Mouse (Mus musculus): Measurements from ENCODE around the gene Babam2. TPM values are rescaled to one million over a fixed set of nuclear protein-coding genes. Genes with fewer than 3 reads are reported as not detected.

The Babam2 gene
- polyA plus RNA-seq, 1 experiment: 18.4 TPM

DNA sequence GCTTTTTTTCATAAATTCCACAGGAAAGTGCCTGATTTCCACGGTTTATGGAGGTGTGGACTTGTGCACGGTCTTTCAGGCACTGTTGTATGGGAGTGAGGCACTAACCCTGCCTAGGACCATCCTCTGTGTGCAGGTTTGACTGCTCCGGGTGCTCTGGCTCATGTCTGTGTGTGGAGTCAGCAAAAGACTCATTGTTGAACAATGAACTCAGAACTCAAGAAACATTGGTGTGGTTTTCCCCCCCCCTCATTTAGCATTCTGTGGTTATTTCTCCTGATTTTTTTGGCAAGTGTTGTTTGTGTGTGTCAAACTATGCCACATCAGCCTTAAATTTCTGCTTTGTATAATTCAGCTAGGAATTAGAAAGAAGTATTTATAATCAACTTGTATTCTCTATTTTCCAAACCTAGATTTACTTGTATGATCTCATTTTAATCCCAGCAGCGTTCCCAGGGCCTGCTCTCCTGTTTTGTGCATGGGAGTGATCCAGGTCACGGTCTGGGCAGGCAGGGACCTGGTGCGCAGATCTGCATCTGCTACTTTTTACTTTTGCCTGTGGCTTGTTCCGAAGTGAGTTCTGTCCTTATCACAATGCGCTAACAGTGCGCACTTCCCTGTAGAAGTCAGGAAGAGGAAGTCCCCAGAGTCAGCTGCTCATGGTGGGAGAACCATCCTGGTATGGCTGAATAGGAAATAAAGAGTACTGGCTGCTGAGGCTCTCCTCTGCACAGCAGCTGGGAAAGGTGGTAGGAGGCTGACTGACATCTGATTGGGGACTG, 61.0 kb downstream of the Babam2 start:
- TF ChIP-seq CTCF (IDR thresholded peaks at IDR 0.05; ENCODE audit: extremely low read depth, insufficient read length, insufficient replicate concordance, low read depth, low read length) (no peak), POLR2A (IDR thresholded peaks at IDR 0.05; ENCODE audit: low read depth, low read length) (no peak)
- Histone ChIP-seq H3K27ac (ENCODE audit: insufficient read depth, low read depth, low read length) (no peak overlapping the region), H3K27me3 (ENCODE audit: control insufficient read depth, insufficient read depth, low read length) (no peaks in the 10 kb centered on the region), H3K4me1 (ENCODE audit: control insufficient read depth, insufficient read depth, insufficient read length, low read length) (peaks cover 9% of the 10 kb centered on the region; the same call in 1 of the 2 replicates), H3K4me3 (ENCODE audit: low read depth, low read length) (no peak overlapping the region), H3K36me3 (ENCODE audit: control insufficient read depth, insufficient read depth, low read length) (no peaks in the 10 kb centered on the region)
- WGBS: 92% methylated on average over 9 of the region's 9 CpGs

DNA sequence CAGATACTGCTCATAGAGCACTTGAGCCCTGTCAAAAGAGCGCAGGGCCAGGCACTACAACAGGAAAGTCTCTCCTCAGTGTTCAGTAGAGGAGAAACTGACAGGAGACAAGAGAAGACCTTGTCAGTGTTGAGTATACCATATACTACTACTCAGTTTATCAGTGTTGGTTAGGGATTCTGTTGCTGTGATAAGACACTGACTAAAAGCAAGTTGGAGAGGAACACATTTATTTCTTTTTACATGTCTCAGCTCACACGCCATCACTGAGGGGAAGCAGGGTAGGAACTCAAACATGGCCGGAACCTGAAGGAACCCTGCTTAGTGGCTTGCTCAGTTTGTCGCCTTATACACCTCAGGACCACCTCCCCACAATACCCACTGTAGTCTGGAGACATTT, 64.4 kb downstream of the Babam2 start:
- WGBS: over 99% methylated on average over 4 of the region's 4 CpGs
- TF ChIP-seq POLR2A (IDR thresholded peaks at IDR 0.05; ENCODE audit: low read depth, low read length) (no peak), CTCF (IDR thresholded peaks at IDR 0.05; ENCODE audit: extremely low read depth, insufficient read length, insufficient replicate concordance, low read depth, low read length) (no peak)

GRCm38 (mm10) chr5:31762773-31763172, 65.3 kb downstream of the Babam2 start:
- TF ChIP-seq CTCF (IDR thresholded peaks at IDR 0.05; ENCODE audit: extremely low read depth, insufficient read length, insufficient replicate concordance, low read depth, low read length): no peak
- TF ChIP-seq POLR2A (IDR thresholded peaks at IDR 0.05; ENCODE audit: low read depth, low read length): no peak
- H3K4me1 ChIP-seq (ENCODE audit: control insufficient read depth, insufficient read depth, insufficient read length, low read length): peaks cover 21% of the 10 kb centered on the region; the same call in 1 of the 2 replicates
- WGBS: 29% methylated on average over 1 of the region's 1 CpGs
- H3K4me3 ChIP-seq (ENCODE audit: low read depth, low read length): no peak overlapping the region
- no peaks in the 10 kb centered on the region for H3K36me3 ChIP-seq (ENCODE audit: control insufficient read depth, insufficient read depth, low read length)
- H3K27ac ChIP-seq (ENCODE audit: insufficient read depth, low read depth, low read length): peak overlapping the region; percentile 60
- no peaks in the 10 kb centered on the region for H3K27me3 ChIP-seq (ENCODE audit: control insufficient read depth, insufficient read depth, low read length)

More for the DNA sequence above, 64.4 kb downstream of the Babam2 start:
- Histone ChIP-seq H3K36me3 (ENCODE audit: control insufficient read depth, insufficient read depth, low read length) (no peaks in the 10 kb centered on the region), H3K4me3 (ENCODE audit: low read depth, low read length) (no peak overlapping the region), H3K27ac (ENCODE audit: insufficient read depth, low read depth, low read length) (no peak overlapping the region), H3K27me3 (ENCODE audit: control insufficient read depth, insufficient read depth, low read length) (no peaks in the 10 kb centered on the region), H3K4me1 (ENCODE audit: control insufficient read depth, insufficient read depth, insufficient read length, low read length) (peaks cover 14% of the 10 kb centered on the region; the same call in 1 of the 2 replicates)

DNA sequence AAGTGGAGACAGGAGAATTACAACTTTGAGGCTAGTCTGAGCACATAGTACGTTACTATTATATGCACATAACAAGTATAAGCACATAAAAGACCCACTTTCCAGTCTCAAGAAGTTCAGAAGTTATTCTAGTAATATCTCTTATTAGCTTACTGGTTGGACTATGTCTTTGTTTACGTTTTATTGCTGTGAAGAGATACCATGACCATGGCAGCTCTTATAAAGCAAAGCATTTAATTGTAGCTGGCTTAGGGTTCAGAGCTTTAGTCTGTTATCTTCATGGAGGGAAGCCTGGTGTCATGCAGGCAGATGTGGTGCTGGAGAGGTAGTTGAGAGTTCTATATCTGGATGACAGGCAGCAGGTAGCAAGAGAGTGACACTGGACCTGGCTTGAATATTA, 68.3 kb downstream of the Babam2 start:
- TF ChIP-seq POLR2A (IDR thresholded peaks at IDR 0.05; ENCODE audit: low read depth, low read length): no peak
- no peak for TF ChIP-seq CTCF (IDR thresholded peaks at IDR 0.05; ENCODE audit: extremely low read depth, insufficient read length, insufficient replicate concordance, low read depth, low read length)
- Histone ChIP-seq H3K27me3 (ENCODE audit: control insufficient read depth, insufficient read depth, low read length) (no peaks in the 10 kb centered on the region), H3K36me3 (ENCODE audit: control insufficient read depth, insufficient read depth, low read length) (no peaks in the 10 kb centered on the region), H3K4me3 (ENCODE audit: low read depth, low read length) (no peak overlapping the region), H3K4me1 (ENCODE audit: control insufficient read depth, insufficient read depth, insufficient read length, low read length) (peaks cover 22% of the 10 kb centered on the region; the same call in 1 of the 2 replicates), H3K27ac (ENCODE audit: insufficient read depth, low read depth, low read length) (no peak overlapping the region)
- WGBS: 31% methylated on average over 2 of the region's 2 CpGs

DNA sequence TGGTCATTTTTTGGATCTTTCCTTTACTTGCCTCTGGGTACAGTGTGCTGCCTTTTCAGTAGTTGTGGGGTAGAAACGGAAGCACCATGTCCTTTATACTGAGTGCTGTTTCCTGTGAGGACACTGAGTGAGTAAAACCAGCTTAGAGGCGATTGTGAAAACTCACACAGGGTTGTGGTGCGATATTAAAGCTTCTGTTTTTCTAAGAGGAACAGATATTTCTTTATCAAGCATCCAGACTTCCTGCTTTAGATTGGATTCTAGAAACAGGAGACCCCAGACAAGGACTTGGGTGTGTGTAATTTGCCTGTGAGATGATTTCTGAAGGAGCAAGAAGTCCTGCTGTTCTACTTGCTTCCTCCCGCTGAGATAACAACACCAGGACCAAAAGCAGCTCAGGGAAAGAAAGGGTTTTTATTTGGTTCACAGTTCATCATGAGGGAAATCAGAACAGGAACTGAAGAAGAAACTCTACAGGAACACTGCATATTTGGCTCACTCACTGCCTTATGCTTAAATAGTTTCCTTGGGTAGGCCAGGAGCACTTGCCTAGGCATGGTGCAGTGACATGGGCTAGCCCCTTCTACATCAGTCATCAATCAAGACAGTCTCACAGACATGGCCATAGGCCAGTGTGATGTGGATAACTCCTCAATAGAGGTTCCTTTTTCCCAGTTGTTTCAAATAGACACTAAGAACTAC, 69.5 kb downstream of the Babam2 start:
- no peaks in the 10 kb centered on the region for H3K27me3 ChIP-seq (ENCODE audit: control insufficient read depth, insufficient read depth, low read length)
- TF ChIP-seq POLR2A (IDR thresholded peaks at IDR 0.05; ENCODE audit: low read depth, low read length) (no peak), CTCF (IDR thresholded peaks at IDR 0.05; ENCODE audit: extremely low read depth, insufficient read length, insufficient replicate concordance, low read depth, low read length) (no peak)
- no peak overlapping the region for H3K4me3 ChIP-seq (ENCODE audit: low read depth, low read length)
- H3K27ac ChIP-seq (ENCODE audit: insufficient read depth, low read depth, low read length): peak overlapping the region; percentile 46
- peaks cover 19% of the 10 kb centered on the region; the same call in 1 of the 2 replicates for H3K4me1 ChIP-seq (ENCODE audit: control insufficient read depth, insufficient read depth, insufficient read length, low read length)
- WGBS: 51% methylated on average over 4 of the region's 4 CpGs
- H3K36me3 ChIP-seq (ENCODE audit: control insufficient read depth, insufficient read depth, low read length): no peaks in the 10 kb centered on the region

- WGBS: 92% methylated on average over 5 of the region's 5 CpGs
Measured at GRCm38 (mm10) chr5:31771486-31771885, 74.0 kb downstream of the Babam2 start.

GRCm38 (mm10) chr5:31771921-31772320, 74.4 kb downstream of the Babam2 start:
- H3K27me3 ChIP-seq (ENCODE audit: control insufficient read depth, insufficient read depth, low read length): no peaks in the 10 kb centered on the region
- H3K27ac ChIP-seq (ENCODE audit: insufficient read depth, low read depth, low read length): no peak overlapping the region
- H3K4me1 ChIP-seq (ENCODE audit: control insufficient read depth, insufficient read depth, insufficient read length, low read length): peaks cover 10% of the 10 kb centered on the region; the same call in 1 of the 2 replicates
- H3K36me3 ChIP-seq (ENCODE audit: control insufficient read depth, insufficient read depth, low read length): no peaks in the 10 kb centered on the region
- 95% methylated on average over 4 of the region's 4 CpGs for WGBS
- TF ChIP-seq CTCF (IDR thresholded peaks at IDR 0.05; ENCODE audit: extremely low read depth, insufficient read length, insufficient replicate concordance, low read depth, low read length) (no peak), POLR2A (IDR thresholded peaks at IDR 0.05; ENCODE audit: low read depth, low read length) (no peak)
- no peak overlapping the region for H3K4me3 ChIP-seq (ENCODE audit: low read depth, low read length)

More at GRCm38 (mm10) chr5:31771486-31771885, 74.0 kb downstream of the Babam2 start:
- no peak for TF ChIP-seq CTCF (IDR thresholded peaks at IDR 0.05; ENCODE audit: extremely low read depth, insufficient read length, insufficient replicate concordance, low read depth, low read length)
- no peak for TF ChIP-seq POLR2A (IDR thresholded peaks at IDR 0.05; ENCODE audit: low read depth, low read length)
- H3K36me3 ChIP-seq (ENCODE audit: control insufficient read depth, insufficient read depth, low read length): no peaks in the 10 kb centered on the region
- peaks cover 8% of the 10 kb centered on the region; the same call in 1 of the 2 replicates for H3K4me1 ChIP-seq (ENCODE audit: control insufficient read depth, insufficient read depth, insufficient read length, low read length)
- no peak overlapping the region for H3K27ac ChIP-seq (ENCODE audit: insufficient read depth, low read depth, low read length)
- no peak overlapping the region for H3K4me3 ChIP-seq (ENCODE audit: low read depth, low read length)
- H3K27me3 ChIP-seq (ENCODE audit: control insufficient read depth, insufficient read depth, low read length): no peaks in the 10 kb centered on the region

Data from small intestine, adult 2 months (tissue).